Mouse (Mus musculus) midbrain, embryonic 12.5 days (tissue): ENCODE results near the gene Ift57. TPM values are rescaled to one million over a fixed set of nuclear protein-coding genes. Genes with fewer than 3 reads are reported as not detected.

Experiments
- ATAC-seq: fragments of 200-750 bp; cut with Nextera tagmentation; 2 replicates; pipeline ENCODE4 v1.8.0; 2017; ENCODE audit warnings: low read depth, moderate TSS enrichment, moderate library complexity; ENCODE audit not compliant: low FRiP score
- H3K27ac ChIP-seq: fragments of 300-500 bp; sonication (generic); replicated peaks from 2 replicates; pipeline ENCODE4 v1.5.1; 2016; ENCODE audit warnings: mild to moderate bottlenecking
- H3K27me3 ChIP-seq: fragments of 300-500 bp; sonication (generic); 2 replicates; pipeline ENCODE4 v1.6.1; 2016; ENCODE audit warnings: mild to moderate bottlenecking
- H3K36me3 ChIP-seq: fragments of 300-500 bp; sonication (generic); 2 replicates; pipeline ENCODE4 v1.6.1; 2016
- H3K4me1 ChIP-seq: fragments of 300-500 bp; sonication (generic); 2 replicates; pipeline ENCODE4 v1.6.1; 2016
- H3K4me2 ChIP-seq: fragments of 300-500 bp; sonication (generic); replicated peaks from 2 replicates; pipeline ENCODE4 v1.6.1; 2016; ENCODE audit warnings: mild to moderate bottlenecking, moderate library complexity
- H3K4me3 ChIP-seq: fragments of 300-500 bp; sonication (generic); 2 replicates; pipeline ENCODE4 v1.5.1; 2016; ENCODE audit warnings: mild to moderate bottlenecking
- H3K9ac ChIP-seq: fragments of 300-500 bp; sonication (generic); replicated peaks from 2 replicates; pipeline ENCODE4 v1.6.1; 2016; ENCODE audit warnings: mild to moderate bottlenecking, moderate library complexity
- H3K9me3 ChIP-seq: fragments of 300-500 bp; sonication (generic); 2 replicates; pipeline ENCODE4 v1.6.1; 2016; ENCODE audit warnings: mild to moderate bottlenecking
- whole genome bisulfite sequencing: fragments of 180-500 bp; shearing (Covaris S2); methylation state at CpG from one replicate; pipeline ENCODE4 v1.1.7; 2016; 5-methylcytosine and 5-hydroxymethylcytosine counted together
- polyA plus RNA-seq: library from polyadenylated mRNA; unstranded; fragments of >200 nt; fragmentation: Nextera tagmentation; extraction: Ambion mirVana; gene quantifications from 2 replicates; pipeline ENCODE4 v1.2.1, GENCODE M21; 2016

Ift57 gene
- polyA plus RNA-seq, 1 experiment from 2014 or later = 40.3 TPM

GRCm38 (mm10) chr16:49799597-49800561 is 100.8 kb downstream of the Ift57 start, which contains the start of gene Cd47:
Gene Cd47, plus strand, starts transcription at chr16:49800533.
- Histone ChIP-seq H3K9me3 (no peaks in the 10 kb centered on the region), H3K4me1 (peaks cover 17% of the 10 kb centered on the region), H3K36me3 (no peaks in the 10 kb centered on the region), H3K27me3 (no peaks in the 10 kb centered on the region), H3K27ac (no peak within 1 kb of the TSS), H3K9ac (no peak within 1 kb of the TSS), H3K4me3 (no peak within 1 kb of the TSS), H3K4me2 (no peak within 1 kb of the TSS)
- WGBS = 87% methylated on average over 10 of the region's 10 CpGs
- ATAC-seq = no peak

- 83% methylated on average over 5 of the region's 5 CpGs for WGBS
- Histone ChIP-seq H3K4me2 (no peak overlapping the region), H3K4me3 (no peak overlapping the region), H3K36me3 (no peaks in the 10 kb centered on the region), H3K27ac (no peak overlapping the region), H3K27me3 (no peaks in the 10 kb centered on the region), H3K9ac (no peak overlapping the region), H3K4me1 (peaks cover 19% of the 10 kb centered on the region), H3K9me3 (no peaks in the 10 kb centered on the region)
- ATAC-seq = no peak
Measured at GRCm38 (mm10) chr16:49800996-49801395, 102.0 kb downstream of the Ift57 start.

GRCm38 (mm10) chr16:49801399-49801798 is 102.4 kb downstream of the Ift57 start:
- H3K27ac ChIP-seq = no peak overlapping the region
- no peaks in the 10 kb centered on the region for H3K36me3 ChIP-seq
- H3K4me2 ChIP-seq = no peak overlapping the region
- no peaks in the 10 kb centered on the region for H3K27me3 ChIP-seq
- no peaks in the 10 kb centered on the region for H3K9me3 ChIP-seq
- no peak overlapping the region for H3K4me3 ChIP-seq
- no peak overlapping the region for H3K9ac ChIP-seq
- WGBS = 81% methylated on average over 5 of the region's 5 CpGs
- peaks cover 19% of the 10 kb centered on the region for H3K4me1 ChIP-seq
- ATAC-seq = no peak

- no peaks in the 10 kb centered on the region for H3K27me3 ChIP-seq
- no peak overlapping the region for H3K4me2 ChIP-seq
- peaks cover 19% of the 10 kb centered on the region for H3K4me1 ChIP-seq
- no peaks in the 10 kb centered on the region for H3K9me3 ChIP-seq
- H3K36me3 ChIP-seq = no peaks in the 10 kb centered on the region
- no peak overlapping the region for H3K9ac ChIP-seq
- no peak overlapping the region for H3K4me3 ChIP-seq
- ATAC-seq = no peak
- H3K27ac ChIP-seq = no peak overlapping the region
- WGBS = 58% methylated on average over 2 of the region's 2 CpGs
Measured at GRCm38 (mm10) chr16:49802993-49803392, 104.0 kb downstream of the Ift57 start.

GRCm38 (mm10) chr16:49803932-49804461 is 105.0 kb downstream of the Ift57 start:
- Histone ChIP-seq H3K4me1 (peaks cover 19% of the 10 kb centered on the region), H3K4me3 (peak overlapping the region; percentile 19), H3K27ac (0 out of 2 replicates have a peak overlapping the region, but pooled peaks have one; percentile 35), H3K36me3 (no peaks in the 10 kb centered on the region), H3K9me3 (no peaks in the 10 kb centered on the region), H3K27me3 (no peaks in the 10 kb centered on the region), H3K9ac (0 out of 2 replicates have a peak overlapping the region, but pooled peaks have one; percentile 24), H3K4me2 (peak overlapping the region; percentile 58)
- peak; percentile 73 for ATAC-seq
- WGBS = under 1% methylated on average over 12 of the region's 12 CpGs

DNA sequence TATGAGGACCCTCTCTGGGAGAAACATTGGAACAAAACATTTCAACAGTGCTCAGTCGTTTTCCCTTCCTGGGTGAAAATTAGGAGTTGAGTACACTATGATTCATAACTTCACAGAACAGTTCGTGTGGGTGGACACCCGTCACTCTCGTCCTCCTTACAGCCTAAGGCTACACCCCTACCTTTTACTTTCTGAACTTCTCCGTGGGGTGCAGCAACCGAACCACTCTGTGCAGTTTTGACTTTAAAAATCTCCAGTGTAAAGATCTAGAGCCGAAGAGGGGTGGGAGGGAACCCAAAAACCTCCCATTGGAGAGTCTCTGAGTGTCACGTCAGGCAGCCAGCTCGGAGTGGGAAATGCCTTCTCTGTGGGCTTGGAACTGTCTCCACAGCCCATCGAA is 107.9 kb downstream of the Ift57 start:
- no peak overlapping the region for H3K4me2 ChIP-seq
- H3K9ac ChIP-seq = no peak overlapping the region
- H3K27me3 ChIP-seq = no peaks in the 10 kb centered on the region
- WGBS = 89% methylated on average over 10 of the region's 10 CpGs
- no peaks in the 10 kb centered on the region for H3K9me3 ChIP-seq
- peaks cover 19% of the 10 kb centered on the region for H3K4me1 ChIP-seq
- ATAC-seq = no peak
- no peaks in the 10 kb centered on the region for H3K36me3 ChIP-seq
- H3K4me3 ChIP-seq = no peak overlapping the region
- no peak overlapping the region for H3K27ac ChIP-seq

DNA sequence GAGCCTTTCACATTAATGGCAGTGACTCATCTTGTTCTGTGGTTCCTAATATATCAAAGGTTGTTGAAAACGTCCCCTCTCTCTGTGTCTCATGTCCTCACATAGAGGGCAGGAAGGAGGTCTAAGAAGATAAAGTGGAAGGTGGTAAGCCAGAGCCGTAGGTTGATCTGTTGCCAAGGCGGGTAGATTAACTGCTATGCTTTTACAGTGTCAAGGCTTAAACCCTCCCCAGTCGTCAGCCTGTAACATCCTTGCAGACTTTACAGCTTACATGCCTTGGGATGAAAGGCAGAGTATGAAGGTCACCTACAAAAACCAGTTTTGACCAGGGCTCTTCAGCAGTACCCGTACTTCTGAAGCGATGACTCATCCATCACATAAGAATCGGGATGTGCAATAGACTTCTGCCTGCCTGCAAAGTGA is 108.4 kb downstream of the Ift57 start:
- no peak overlapping the region for H3K27ac ChIP-seq
- no peak overlapping the region for H3K4me2 ChIP-seq
- H3K27me3 ChIP-seq = no peaks in the 10 kb centered on the region
- H3K9ac ChIP-seq = no peak overlapping the region
- no peaks in the 10 kb centered on the region for H3K36me3 ChIP-seq
- WGBS = 84% methylated on average over 7 of the region's 7 CpGs
- peaks cover 19% of the 10 kb centered on the region for H3K4me1 ChIP-seq
- H3K4me3 ChIP-seq = no peak overlapping the region
- H3K9me3 ChIP-seq = no peaks in the 10 kb centered on the region
- no peak for ATAC-seq

GRCm38 (mm10) chr16:49807862-49808430 is 108.9 kb downstream of the Ift57 start:
- no peaks in the 10 kb centered on the region for H3K27me3 ChIP-seq
- no peak overlapping the region for H3K9ac ChIP-seq
- H3K4me2 ChIP-seq = no peak overlapping the region
- H3K27ac ChIP-seq = no peak overlapping the region
- no peak overlapping the region for H3K4me3 ChIP-seq
- WGBS = 78% methylated on average over 18 of the region's 18 CpGs
- no peaks in the 10 kb centered on the region for H3K36me3 ChIP-seq
- no peak for ATAC-seq
- peaks cover 18% of the 10 kb centered on the region for H3K4me1 ChIP-seq
- no peaks in the 10 kb centered on the region for H3K9me3 ChIP-seq

- H3K9me3 ChIP-seq = no peaks in the 10 kb centered on the region
- H3K9ac ChIP-seq = no peak overlapping the region
- H3K4me1 ChIP-seq = no peaks in the 10 kb centered on the region
- H3K36me3 ChIP-seq = no peaks in the 10 kb centered on the region
- H3K27me3 ChIP-seq = no peaks in the 10 kb centered on the region
- no peak overlapping the region for H3K27ac ChIP-seq
- 77% methylated on average over 2 of the region's 2 CpGs for WGBS
- H3K4me3 ChIP-seq = no peak overlapping the region
- ATAC-seq = no peak
- no peak overlapping the region for H3K4me2 ChIP-seq
Measured at GRCm38 (mm10) chr16:49811897-49812296, 112.9 kb downstream of the Ift57 start.

- WGBS = 76% methylated on average over 10 of the region's 10 CpGs
- no peaks in the 10 kb centered on the region for H3K4me1 ChIP-seq
- H3K9ac ChIP-seq = no peak overlapping the region
- H3K27ac ChIP-seq = no peak overlapping the region
- no peaks in the 10 kb centered on the region for H3K27me3 ChIP-seq
- H3K9me3 ChIP-seq = no peaks in the 10 kb centered on the region
- no peak for ATAC-seq
- H3K4me2 ChIP-seq = no peak overlapping the region
- no peaks in the 10 kb centered on the region for H3K36me3 ChIP-seq
- H3K4me3 ChIP-seq = no peak overlapping the region
Measured at GRCm38 (mm10) chr16:49812821-49813616, 114.0 kb downstream of the Ift57 start.

GRCm38 (mm10) chr16:49814419-49814818 is 115.4 kb downstream of the Ift57 start:
- no peak for ATAC-seq
- no peaks in the 10 kb centered on the region for H3K4me1 ChIP-seq
- no peak overlapping the region for H3K4me2 ChIP-seq
- no peaks in the 10 kb centered on the region for H3K27me3 ChIP-seq
- WGBS = 79% methylated on average over 4 of the region's 4 CpGs
- no peaks in the 10 kb centered on the region for H3K9me3 ChIP-seq
- no peaks in the 10 kb centered on the region for H3K36me3 ChIP-seq
- no peak overlapping the region for H3K9ac ChIP-seq
- H3K4me3 ChIP-seq = no peak overlapping the region
- H3K27ac ChIP-seq = no peak overlapping the region
